Mouse (Mus musculus): ENCODE data around the gene Atp6v1e1. TPM values are rescaled to one million over a fixed set of nuclear protein-coding genes. Genes with fewer than 3 reads are reported as not detected.

The Atp6v1e1 gene
- 28.1 TPM for polyA plus RNA-seq (2015; fragmentation: Illumina TruSeq; extraction: RNeasy Lipid Tissue Mini Kit (QIAGEN cat#74804); ENCODE audit: insufficient read depth, low read depth, low replicate concordance)

DNA sequence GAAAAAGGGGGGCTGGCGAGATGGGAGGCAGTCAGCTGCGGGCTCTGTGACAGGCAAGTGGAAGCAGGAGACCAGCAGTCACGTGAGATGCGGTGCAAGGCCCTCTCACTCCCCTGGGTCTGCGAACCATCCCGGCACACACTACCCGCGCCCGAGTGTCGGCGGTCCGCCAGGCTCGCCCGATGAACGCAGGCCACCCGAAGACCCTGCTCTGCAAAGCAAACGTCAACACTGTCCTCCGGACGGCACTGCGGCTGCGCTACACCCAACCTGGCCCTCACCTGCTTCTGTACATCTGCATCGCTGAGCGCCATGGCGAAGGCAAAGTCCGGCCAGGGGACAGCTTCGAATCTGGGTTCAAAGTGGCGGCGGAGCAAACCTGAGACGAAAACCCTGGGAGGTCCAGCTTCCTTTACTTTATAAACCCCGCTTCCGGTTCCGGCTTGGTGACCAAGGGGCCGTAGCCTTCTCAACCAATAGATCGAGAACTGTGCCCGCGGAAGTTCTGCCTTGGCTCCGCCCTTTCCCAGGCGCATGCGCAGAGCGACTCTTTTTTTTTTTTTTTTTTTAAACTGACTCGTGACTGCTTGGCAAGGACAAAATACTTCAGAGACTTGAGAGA, at the start of gene Atp6v1e1:
Atp6v1e1 (minus strand) TSS at position 487 of the 622 bp plus-strand sequence.

GRCm38 (mm10) chr6:120835474-120836374, 13.1 kb upstream of the Atp6v1e1 start, which contains the start of gene Bcl2l13:
Bcl2l13 (plus strand) TSS chr6:120836212.

DNA sequence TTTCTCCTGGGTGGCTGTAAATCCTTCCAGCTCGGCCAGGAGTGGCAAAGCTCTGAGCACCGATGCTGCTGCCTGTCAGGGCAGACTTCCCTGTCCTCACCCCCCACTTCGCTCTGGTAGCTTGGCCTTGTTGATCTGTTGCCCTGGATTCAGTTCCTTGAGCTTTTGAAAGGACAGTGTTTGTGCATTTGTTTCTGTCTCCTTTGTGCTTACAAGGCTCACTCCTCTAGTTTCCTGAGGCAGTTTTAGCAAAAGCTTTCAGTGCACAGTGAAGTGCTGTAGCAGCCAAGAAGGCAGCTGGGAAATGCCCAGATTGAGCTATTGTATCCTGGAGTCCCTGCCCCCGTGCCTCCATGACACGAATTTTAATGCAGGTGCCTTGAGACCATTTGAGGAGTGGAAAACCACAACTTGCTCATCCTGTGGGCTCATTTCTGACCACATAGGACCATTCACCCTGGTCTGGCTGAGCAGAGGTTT, 49.4 kb downstream of the Atp6v1e1 start, which contains the start of gene Slc25a18:
Slc25a18 (plus strand) TSS at position 430 of the 480 bp plus-strand sequence.

Other genes starting within 250 kb of the Atp6v1e1 start
- 0.90 TPM for gene Cecr2, start 156.4 kb downstream of the Atp6v1e1 start, polyA plus RNA-seq (2015; fragmentation: Illumina TruSeq; extraction: RNeasy Lipid Tissue Mini Kit (QIAGEN cat#74804); ENCODE audit: insufficient read depth, low read depth, low replicate concordance)
- gene Slc25a18, start 49.2 kb downstream of the Atp6v1e1 start, polyA plus RNA-seq (2015; fragmentation: Illumina TruSeq; extraction: RNeasy Lipid Tissue Mini Kit (QIAGEN cat#74804); ENCODE audit: insufficient read depth, low read depth, low replicate concordance) = not detected
- 4.9 TPM for gene Bcl2l13, start 13.4 kb upstream of the Atp6v1e1 start, polyA plus RNA-seq (2015; fragmentation: Illumina TruSeq; extraction: RNeasy Lipid Tissue Mini Kit (QIAGEN cat#74804); ENCODE audit: insufficient read depth, low read depth, low replicate concordance)
- 1.1 TPM for gene Bid, start 94.1 kb upstream of the Atp6v1e1 start, polyA plus RNA-seq (2015; fragmentation: Illumina TruSeq; extraction: RNeasy Lipid Tissue Mini Kit (QIAGEN cat#74804); ENCODE audit: insufficient read depth, low read depth, low replicate concordance)

All from pancreas, adult 10 weeks (tissue).